Mouse (Mus musculus): Measurements from ENCODE around the gene Adam1b. TPM values are rescaled to one million over a fixed set of nuclear protein-coding genes. Genes with fewer than 3 reads are reported as not detected.

Adam1b gene
- not detected in 2 replicates for polyA plus RNA-seq (2012; ENCODE audit: low replicate concordance)

GRCm38 (mm10) chr5:121503231-121503630 lies at the start of gene Adam1b:
Gene Adam1b, minus strand, starts transcription at chr5:121503435.

GRCm38 (mm10) chr5:121545793-121546529 lies 42.7 kb upstream of the Adam1b start, which contains the start of gene Mapkapk5:
Gene Mapkapk5, minus strand, starts transcription at chr5:121545905.

GRCm38 (mm10) chr5:121544910-121545792 lies 41.9 kb upstream of the Adam1b start, which contains the start of the genes Adam1a and Gm42878:
Gene Adam1a, minus strand, starts transcription at chr5:121545482.
Gene Gm42878, minus strand, starts transcription at chr5:121545482.

GRCm38 (mm10) chr5:121452026-121452869 lies 51.0 kb downstream of the Adam1b start, which contains the start of gene Erp29:
Gene Erp29, minus strand, starts transcription at chr5:121452506.

GRCm38 (mm10) chr5:121451644-121452025 lies 51.6 kb downstream of the Adam1b start, which contains the start of gene Tmem116:
Gene Tmem116, plus strand, starts transcription at chr5:121451893.

Other genes starting within 250 kb of the Adam1b start
- 15.5 and 31.7 TPM in 2 replicates for gene Trafd1, start 117.8 kb downstream of the Adam1b start, polyA plus RNA-seq (2012; ENCODE audit: low replicate concordance)
- gene Naa25, start 105.5 kb downstream of the Adam1b start, polyA plus RNA-seq (2012; ENCODE audit: low replicate concordance), result 1.7 and 5.3 TPM in 2 replicates
- gene Tmem116, start 51.5 kb downstream of the Adam1b start, polyA plus RNA-seq (2012; ENCODE audit: low replicate concordance), result 0.27 and 1.1 TPM in 2 replicates
- gene Erp29, start 50.9 kb downstream of the Adam1b start, polyA plus RNA-seq (2012; ENCODE audit: low replicate concordance), result 380 and 386 TPM in 2 replicates
- 0.09 and 0.36 TPM in 2 replicates for gene Adam1a, start 42.0 kb upstream of the Adam1b start, polyA plus RNA-seq (2012; ENCODE audit: low replicate concordance)
- not detected in 2 replicates for gene Gm42878, start 42.0 kb upstream of the Adam1b start, polyA plus RNA-seq (2012; ENCODE audit: low replicate concordance)
- gene Mapkapk5, start 42.5 kb upstream of the Adam1b start, polyA plus RNA-seq (2012; ENCODE audit: low replicate concordance), result 24.9 and 74.3 TPM in 2 replicates
- gene Aldh2, start 90.4 kb upstream of the Adam1b start, polyA plus RNA-seq (2012; ENCODE audit: low replicate concordance), result 271 and 273 TPM in 2 replicates
- 0.84 and 0.98 TPM in 2 replicates for gene Acad12, start 115.5 kb upstream of the Adam1b start, polyA plus RNA-seq (2012; ENCODE audit: low replicate concordance)
- gene Acad10, start 157.1 kb upstream of the Adam1b start, polyA plus RNA-seq (2012; ENCODE audit: low replicate concordance), result 1.9 and 2.3 TPM in 2 replicates
- 8.3 and 14.7 TPM in 2 replicates for gene Brap, start 157.1 kb upstream of the Adam1b start, polyA plus RNA-seq (2012; ENCODE audit: low replicate concordance)
- gene Atxn2, start 207.9 kb upstream of the Adam1b start, polyA plus RNA-seq (2012; ENCODE audit: low replicate concordance), result 43.5 and 96.5 TPM in 2 replicates